Mouse (Mus musculus) forebrain, embryonic 12.5 days (tissue): ENCODE data around the gene Pms2. TPM values are rescaled to one million over a fixed set of nuclear protein-coding genes. Genes with fewer than 3 reads are reported as not detected.

Experiments
- ATAC-seq: fragments of 200-750 bp; cut with Nextera tagmentation; 2 replicates; pipeline ENCODE4 v1.8.0; 2017; ENCODE audit warnings: moderate TSS enrichment; ENCODE audit not compliant: low FRiP score
- H3K27ac ChIP-seq: fragments of 300-500 bp; sonication (generic); 2 replicates; pipeline ENCODE4 v1.5.1; 2016; ENCODE audit warnings: mild to moderate bottlenecking
- H3K27me3 ChIP-seq: fragments of 300-500 bp; sonication (generic); 2 replicates; pipeline ENCODE4 v1.6.1; 2016; ENCODE audit warnings: mild to moderate bottlenecking
- H3K36me3 ChIP-seq: fragments of 300-500 bp; sonication (generic); replicated peaks from 2 replicates; pipeline ENCODE4 v1.6.1; 2016; ENCODE audit warnings: mild to moderate bottlenecking
- H3K4me1 ChIP-seq: fragments of 300-500 bp; sonication (generic); 2 replicates; pipeline ENCODE4 v1.6.1; 2016
- H3K4me2 ChIP-seq: fragments of 300-500 bp; sonication (generic); 2 replicates; pipeline ENCODE4 v1.6.1; 2016; ENCODE audit warnings: mild to moderate bottlenecking, moderate library complexity
- H3K4me3 ChIP-seq: fragments of 300-500 bp; sonication (generic); replicated peaks from 2 replicates; pipeline ENCODE4 v1.5.1; 2016; ENCODE audit warnings: mild to moderate bottlenecking
- H3K9ac ChIP-seq: fragments of 300-500 bp; sonication (generic); 2 replicates; pipeline ENCODE4 v1.6.1; 2016; ENCODE audit warnings: mild to moderate bottlenecking
- H3K9me3 ChIP-seq: fragments of 300-500 bp; sonication (generic); 2 replicates; pipeline ENCODE4 v1.6.1; 2016
- WGBS: fragments of 180-500 bp; shearing (Covaris S2); methylation state at CpG from one replicate; pipeline ENCODE4 v1.1.7; 2016; 5-methylcytosine and 5-hydroxymethylcytosine counted together
- polyA plus RNA-seq: library from polyadenylated mRNA; unstranded; fragments of >200 nt; fragmentation: Nextera tagmentation; extraction: Ambion mirVana; gene quantifications from 2 replicates; pipeline ENCODE4 v1.2.1, GENCODE M21; 2016

The Pms2 gene
- polyA plus RNA-seq: 35.2 and 38.5 TPM in 2 replicates

DNA sequence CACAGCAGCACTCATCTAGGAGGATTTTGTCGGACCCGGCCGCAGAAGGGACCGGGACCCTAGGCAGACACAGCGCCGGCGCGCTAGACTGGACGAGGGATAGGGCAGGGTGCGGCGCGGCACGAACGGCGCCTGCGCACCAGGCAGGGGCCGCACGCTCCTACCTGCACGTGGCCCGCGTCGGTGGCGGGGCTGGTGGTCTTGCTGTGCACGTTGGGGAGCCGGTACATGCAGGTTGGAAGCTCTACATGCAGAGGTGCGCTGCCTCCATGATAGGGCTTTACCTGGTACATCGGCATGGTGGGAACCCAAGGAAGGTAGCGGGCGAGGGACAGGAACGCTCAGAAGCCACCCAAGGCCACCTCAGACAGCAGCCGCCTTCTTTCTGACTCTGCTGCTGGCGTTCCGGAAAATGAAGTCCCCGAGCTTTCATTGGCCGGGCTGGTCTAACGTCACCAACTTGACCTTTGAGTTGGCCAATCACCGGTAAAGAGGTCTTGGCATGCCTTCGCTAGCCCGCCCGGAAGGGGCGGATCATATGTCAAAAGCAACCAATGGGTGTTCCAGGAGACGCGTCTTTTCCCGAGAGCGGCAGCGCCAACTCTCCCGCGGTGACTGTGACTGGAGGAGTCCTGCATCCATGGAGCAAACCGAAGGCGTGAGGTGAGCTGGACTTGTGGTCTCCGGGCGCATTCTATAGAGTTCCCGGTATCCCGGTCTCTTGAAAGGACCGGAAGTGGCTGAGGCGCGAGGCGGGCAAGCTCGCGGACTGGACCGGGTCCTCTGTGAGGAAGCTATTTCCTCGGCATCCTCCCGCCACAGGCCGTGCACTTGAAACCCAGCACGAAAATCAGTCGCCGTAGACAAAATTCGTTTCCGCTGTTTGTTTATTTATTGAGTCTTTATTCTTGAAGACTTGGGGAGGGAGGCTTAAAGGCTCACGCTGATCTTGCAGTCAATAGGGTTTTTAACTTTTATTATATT, at the start of gene Pms2, which contains the start of gene Aimp2:
TSS of gene Pms2 (plus strand) at position 548 of the 984 bp plus-strand sequence.
TSS of gene Aimp2 (minus strand) at position 431 of the 984 bp plus-strand sequence.
- Histone ChIP-seq H3K4me1 (peaks cover 25% of the 10 kb centered on the region), H3K9me3 (no peaks in the 10 kb centered on the region), H3K27me3 (no peaks in the 10 kb centered on the region), H3K9ac (peak within 1 kb of the TSS; percentile 62), H3K27ac (peak within 1 kb of the TSS; percentile 79), H3K4me3 (peak within 1 kb of the TSS; percentile 69), H3K36me3 (peaks cover 21% of the 10 kb centered on the region), H3K4me2 (peak within 1 kb of the TSS; percentile 69)
- peak; percentile 99 for ATAC-seq
- under 1% methylated on average over 70 of the region's 70 CpGs for WGBS

DNA sequence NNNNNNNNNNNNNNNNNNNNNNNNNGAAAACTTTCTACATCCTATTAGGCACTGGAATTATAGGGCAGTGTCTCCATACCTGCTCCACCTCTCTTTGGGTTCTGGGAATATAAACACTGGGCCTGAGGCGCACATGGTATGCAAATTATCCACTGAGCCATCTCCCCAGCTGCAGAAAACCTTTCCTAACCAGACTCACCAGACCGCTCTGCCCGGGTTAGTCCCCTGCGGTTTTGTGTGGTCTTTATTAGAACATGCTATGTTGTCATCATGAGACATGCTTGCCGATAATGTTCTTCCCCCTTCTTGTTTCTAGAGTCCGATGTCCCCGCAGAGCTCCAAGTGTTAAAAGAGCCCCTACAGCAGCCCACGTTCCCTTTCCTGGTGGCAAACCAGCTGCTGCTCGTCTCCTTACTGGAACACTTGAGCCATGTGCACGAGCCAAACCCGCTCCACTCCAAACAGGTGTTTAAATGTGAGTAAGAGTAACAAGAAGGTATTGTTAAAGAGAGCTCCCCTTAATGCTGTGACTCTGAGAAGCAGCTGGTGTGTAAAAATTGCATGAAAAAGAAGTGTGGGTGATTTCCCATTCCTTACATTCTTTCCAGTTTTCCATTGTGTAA, 38.1 kb upstream of the Pms2 start:
- Histone ChIP-seq H3K36me3 (peaks cover 48% of the 10 kb centered on the region), H3K9me3 (no peaks in the 10 kb centered on the region), H3K27ac (no peak overlapping the region), H3K27me3 (no peaks in the 10 kb centered on the region), H3K4me2 (no peak overlapping the region), H3K4me1 (no peaks in the 10 kb centered on the region), H3K4me3 (no peak overlapping the region), H3K9ac (no peak overlapping the region)
- no peak for ATAC-seq
- WGBS: 90% methylated on average over 11 of the region's 11 CpGs

DNA sequence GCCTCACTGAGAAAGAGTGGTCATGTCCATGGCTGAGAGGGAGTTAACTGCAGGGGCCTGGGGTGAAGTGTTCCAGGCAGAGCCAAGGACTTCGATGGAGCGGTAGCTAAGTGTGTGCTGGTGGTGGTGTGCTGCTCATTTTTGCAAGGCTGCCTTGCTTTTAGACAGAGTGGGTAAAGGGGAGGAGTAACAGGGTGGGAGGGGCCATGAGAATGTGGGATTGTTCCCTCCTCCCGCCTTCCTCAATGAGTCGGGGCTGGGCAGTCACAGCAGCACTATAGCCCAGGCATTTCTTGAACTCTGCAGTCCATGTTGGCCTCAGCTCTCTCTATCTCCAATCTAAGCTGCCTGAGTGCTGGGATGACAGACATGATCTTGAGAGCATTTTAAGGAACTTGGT, 35.2 kb upstream of the Pms2 start:
- Histone ChIP-seq H3K9me3 (no peaks in the 10 kb centered on the region), H3K9ac (no peak overlapping the region), H3K4me3 (no peak overlapping the region), H3K27ac (no peak overlapping the region), H3K36me3 (peaks cover 68% of the 10 kb centered on the region), H3K4me2 (no peak overlapping the region), H3K27me3 (no peaks in the 10 kb centered on the region), H3K4me1 (no peaks in the 10 kb centered on the region)
- 70% methylated on average over 4 of the region's 4 CpGs for WGBS
- no peak for ATAC-seq

DNA sequence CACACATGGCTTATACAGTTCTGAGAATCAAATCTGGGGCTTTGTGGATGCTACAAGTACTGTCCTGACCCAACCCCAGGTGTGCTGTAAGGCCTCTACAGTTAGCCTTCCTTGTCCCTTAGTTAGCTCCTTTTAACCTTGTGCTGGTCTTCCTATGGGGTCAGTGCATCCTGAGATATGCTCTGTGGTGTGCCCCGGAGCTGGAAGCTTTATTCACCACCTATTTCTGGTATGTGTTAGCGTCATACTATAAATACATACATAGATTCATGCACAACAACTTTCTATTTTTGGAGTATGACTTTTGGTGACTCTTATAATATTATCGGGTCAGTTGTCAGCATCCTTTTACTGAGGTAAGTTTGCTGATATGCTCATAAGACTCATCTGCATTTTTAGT, 24.5 kb upstream of the Pms2 start:
- H3K36me3 ChIP-seq: peaks cover 92% of the 10 kb centered on the region
- H3K4me1 ChIP-seq: no peaks in the 10 kb centered on the region
- no peak for ATAC-seq

DNA sequence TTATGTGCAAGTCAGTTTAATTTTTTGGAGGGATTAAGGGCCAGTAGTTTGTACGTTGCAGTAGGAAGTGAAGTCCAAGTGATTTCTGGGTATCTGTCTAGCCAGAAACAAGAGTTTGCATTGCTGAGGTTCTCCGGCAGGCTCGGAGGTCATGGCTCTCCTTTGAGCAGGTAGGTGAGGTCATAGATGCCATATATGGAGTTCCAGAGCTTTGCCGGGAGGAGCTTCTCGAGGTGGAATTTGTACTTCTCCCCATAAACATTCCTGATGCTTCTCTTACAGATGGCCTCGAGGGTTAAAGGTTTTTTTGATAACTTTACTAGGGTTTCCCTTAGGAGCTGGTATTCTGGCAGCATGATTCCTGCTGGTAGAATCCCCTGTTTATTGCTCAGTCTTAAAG, 19.0 kb upstream of the Pms2 start:
- no peak overlapping the region for H3K4me2 ChIP-seq
- no peaks in the 10 kb centered on the region for H3K4me1 ChIP-seq
- H3K9ac ChIP-seq: no peak overlapping the region
- H3K27ac ChIP-seq: no peak overlapping the region
- no peak for ATAC-seq
- H3K4me3 ChIP-seq: no peak overlapping the region
- H3K36me3 ChIP-seq: peaks cover 64% of the 10 kb centered on the region
- peaks cover 4% of the 10 kb centered on the region; the same call in 1 of the 2 replicates for H3K9me3 ChIP-seq
- H3K27me3 ChIP-seq: no peaks in the 10 kb centered on the region
- WGBS: 93% methylated on average over 6 of the region's 6 CpGs

More for the DNA sequence above, 24.5 kb upstream of the Pms2 start:
- H3K27me3 ChIP-seq: no peaks in the 10 kb centered on the region
- H3K9me3 ChIP-seq: peaks cover 5% of the 10 kb centered on the region; the same call in 1 of the 2 replicates
- no peak overlapping the region for H3K9ac ChIP-seq
- no peak overlapping the region for H3K4me2 ChIP-seq
- H3K4me3 ChIP-seq: no peak overlapping the region
- 95% methylated on average over 3 of the region's 3 CpGs for WGBS
- no peak overlapping the region for H3K27ac ChIP-seq

DNA sequence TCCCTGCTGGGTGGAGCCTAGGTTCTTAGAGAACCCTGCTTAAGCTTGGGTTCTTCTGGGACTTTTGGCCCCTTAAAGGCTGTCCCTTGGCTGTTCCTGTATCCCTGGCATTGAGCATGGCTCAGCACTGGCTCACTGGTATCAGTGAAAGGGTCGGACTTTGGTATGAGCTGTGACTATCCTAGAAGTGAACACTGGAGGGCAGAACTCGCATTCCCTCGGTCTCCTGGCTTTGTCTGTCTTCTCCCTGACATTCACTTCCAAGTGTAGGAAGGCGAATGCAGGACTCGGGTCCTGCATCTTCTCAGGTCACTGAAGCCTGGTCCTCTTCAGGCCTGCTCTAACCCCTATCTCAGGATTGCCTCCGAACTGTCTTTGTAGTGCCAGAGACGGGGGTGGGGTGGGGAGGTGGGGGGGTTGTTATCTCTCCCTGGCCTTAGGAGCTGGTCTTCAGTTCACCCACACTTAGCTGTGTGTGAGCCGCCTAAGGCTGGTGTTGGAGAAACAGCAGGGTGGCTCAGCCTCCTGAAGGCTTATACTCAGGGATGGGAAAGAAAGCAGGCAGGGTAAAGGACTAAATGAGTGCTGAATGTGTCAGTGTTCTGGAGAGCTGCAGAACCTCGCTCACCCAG, 17.4 kb upstream of the Pms2 start:
- Histone ChIP-seq H3K4me2 (no peak overlapping the region), H3K36me3 (peaks cover 64% of the 10 kb centered on the region), H3K4me1 (no peaks in the 10 kb centered on the region), H3K27ac (no peak overlapping the region), H3K9ac (no peak overlapping the region), H3K9me3 (no peaks in the 10 kb centered on the region), H3K27me3 (no peaks in the 10 kb centered on the region), H3K4me3 (no peak overlapping the region)
- no peak for ATAC-seq
- WGBS: 76% methylated on average over 9 of the region's 9 CpGs

DNA sequence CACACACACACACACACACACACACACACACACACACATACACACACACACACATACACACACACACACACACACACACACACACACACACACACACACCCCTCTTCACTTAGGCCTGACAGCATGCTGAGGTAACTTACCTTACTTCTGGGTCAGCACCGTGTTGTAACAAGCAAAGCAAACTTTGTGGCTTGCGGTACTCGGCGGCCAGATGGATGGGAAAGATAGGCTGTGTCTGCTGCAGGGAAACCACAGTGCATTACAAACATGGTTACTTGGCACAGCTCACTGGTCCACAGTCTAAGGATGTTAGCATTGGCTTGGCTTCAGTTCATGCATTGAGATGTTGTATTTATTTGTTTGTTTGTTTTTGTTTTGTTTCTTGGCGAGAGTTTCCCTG, 16.4 kb upstream of the Pms2 start:
- Histone ChIP-seq H3K9ac (no peak overlapping the region), H3K4me1 (no peaks in the 10 kb centered on the region), H3K9me3 (no peaks in the 10 kb centered on the region), H3K4me2 (no peak overlapping the region), H3K4me3 (no peak overlapping the region), H3K27me3 (no peaks in the 10 kb centered on the region), H3K36me3 (peaks cover 65% of the 10 kb centered on the region), H3K27ac (no peak overlapping the region)
- ATAC-seq: no peak
- 82% methylated on average over 5 of the region's 5 CpGs for WGBS

DNA sequence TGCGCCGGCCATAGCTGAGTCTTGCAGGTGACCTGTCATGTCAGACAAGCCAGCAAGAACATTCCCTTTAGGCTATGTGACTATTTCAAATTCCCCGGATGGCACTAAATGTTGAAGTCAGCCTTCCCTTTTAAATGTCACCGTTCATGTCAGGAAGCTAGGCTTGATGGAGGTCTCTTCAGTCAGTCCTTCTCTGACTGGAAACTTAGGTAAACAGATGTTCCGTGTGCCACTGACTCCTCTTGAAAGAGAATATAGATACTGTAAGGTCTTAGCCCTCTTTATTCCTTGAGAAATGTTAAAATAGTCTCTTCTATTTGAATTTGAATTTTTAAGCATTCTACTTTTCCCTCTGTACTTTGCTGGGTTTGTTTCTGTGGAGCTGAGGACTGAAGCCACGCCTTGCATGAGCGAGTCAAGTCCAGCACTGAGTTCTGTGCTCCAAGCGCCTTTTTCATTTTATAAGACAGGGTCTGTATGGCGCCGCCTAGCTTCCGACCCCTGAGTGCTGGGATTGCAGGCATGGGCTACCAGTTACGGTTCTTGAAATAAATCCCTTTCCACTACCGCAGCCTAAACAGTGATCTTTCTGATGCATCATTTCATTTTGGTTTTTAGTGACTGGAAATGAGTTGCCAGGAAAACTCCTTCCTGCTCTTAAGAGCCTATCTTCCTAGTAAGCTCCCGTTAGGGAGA, 12.0 kb upstream of the Pms2 start, which contains the start of gene Ankrd61:
TSS of gene Ankrd61 (minus strand) at position 51 of the 696 bp plus-strand sequence.
- Histone ChIP-seq H3K27ac (no peak within 1 kb of the TSS), H3K9me3 (no peaks in the 10 kb centered on the region), H3K36me3 (peaks cover 71% of the 10 kb centered on the region), H3K9ac (no peak within 1 kb of the TSS), H3K4me1 (no peaks in the 10 kb centered on the region), H3K4me2 (no peak within 1 kb of the TSS), H3K27me3 (no peaks in the 10 kb centered on the region), H3K4me3 (no peak within 1 kb of the TSS)
- ATAC-seq: no peak
- WGBS: 90% methylated on average over 14 of the region's 14 CpGs

DNA sequence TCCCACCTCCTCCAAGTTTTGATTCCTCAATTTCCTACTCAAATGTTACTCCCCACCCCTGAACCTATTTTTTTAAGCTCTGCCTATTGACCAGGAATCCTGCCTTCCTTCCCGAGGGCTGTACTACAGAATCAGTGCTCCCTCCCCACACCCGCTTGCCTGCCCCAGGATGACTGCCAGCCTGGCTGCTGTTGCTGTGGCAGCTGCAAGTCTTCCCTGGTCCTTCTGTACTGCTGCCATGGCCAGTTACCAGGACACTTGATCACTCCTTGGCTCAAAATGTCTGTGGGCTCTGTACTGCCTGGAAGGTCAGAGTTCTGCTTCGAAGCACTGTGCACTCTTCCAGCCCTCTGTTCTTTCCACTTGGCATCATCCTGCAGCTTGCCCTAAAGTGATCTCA, 7.7 kb upstream of the Pms2 start:
- H3K4me3 ChIP-seq: no peak overlapping the region
- no peak for ATAC-seq
- no peak overlapping the region for H3K9ac ChIP-seq
- no peak overlapping the region for H3K4me2 ChIP-seq
- no peaks in the 10 kb centered on the region for H3K9me3 ChIP-seq
- no peaks in the 10 kb centered on the region for H3K4me1 ChIP-seq
- H3K27me3 ChIP-seq: no peaks in the 10 kb centered on the region
- H3K27ac ChIP-seq: no peak overlapping the region
- peaks cover 90% of the 10 kb centered on the region for H3K36me3 ChIP-seq
- WGBS: 91% methylated on average over 3 of the region's 3 CpGs

DNA sequence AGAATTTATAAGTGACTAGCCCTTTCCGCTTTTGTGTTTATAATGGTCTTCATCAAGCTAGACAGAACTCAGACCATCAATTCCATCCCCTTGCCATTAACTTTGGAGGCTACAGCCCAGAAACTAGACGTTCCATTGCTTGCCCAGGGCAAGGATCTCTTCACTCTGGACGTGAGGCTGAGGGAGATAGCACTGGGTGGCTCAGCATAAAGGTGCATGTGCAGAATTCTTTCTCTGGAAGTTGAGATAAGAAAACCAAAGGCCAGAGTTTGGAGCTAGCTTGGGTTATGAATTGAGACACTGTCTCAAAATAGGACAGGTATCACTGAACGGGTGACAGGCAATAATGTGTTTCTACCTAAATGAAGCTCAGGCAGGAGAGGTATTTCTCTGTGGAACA, 6.0 kb upstream of the Pms2 start:
- Histone ChIP-seq H3K27ac (no peak overlapping the region), H3K4me1 (peaks cover 12% of the 10 kb centered on the region), H3K9me3 (no peaks in the 10 kb centered on the region), H3K27me3 (no peaks in the 10 kb centered on the region), H3K9ac (no peak overlapping the region), H3K4me2 (no peak overlapping the region), H3K4me3 (no peak overlapping the region), H3K36me3 (peaks cover 73% of the 10 kb centered on the region)
- ATAC-seq: no peak
- WGBS: 90% methylated on average over 4 of the region's 4 CpGs

DNA sequence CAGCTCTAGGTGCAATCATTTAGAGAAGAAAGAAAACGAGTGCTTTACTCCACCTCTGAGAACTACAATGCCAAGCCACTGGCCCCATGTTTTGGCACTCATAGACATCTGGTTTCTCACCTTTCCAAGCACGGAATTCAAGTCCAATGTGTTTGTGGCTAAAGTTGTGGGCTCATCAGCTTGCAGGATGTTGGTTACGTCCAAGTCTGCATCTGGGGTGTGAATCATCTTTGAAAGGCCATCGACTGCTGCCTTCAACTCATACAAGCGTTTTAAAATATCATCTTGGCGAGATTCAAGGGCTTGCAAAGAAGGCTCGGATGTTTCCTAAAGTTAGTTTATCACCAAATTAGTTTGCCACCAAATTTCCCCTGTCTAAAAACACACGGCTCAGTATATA, 3.3 kb upstream of the Pms2 start:
- H3K4me1 ChIP-seq: peaks cover 25% of the 10 kb centered on the region
- H3K27me3 ChIP-seq: no peaks in the 10 kb centered on the region
- 91% methylated on average over 8 of the region's 8 CpGs for WGBS
- H3K36me3 ChIP-seq: peaks cover 49% of the 10 kb centered on the region
- H3K27ac ChIP-seq: no peak overlapping the region
- no peak for ATAC-seq
- H3K4me2 ChIP-seq: no peak overlapping the region
- H3K9me3 ChIP-seq: no peaks in the 10 kb centered on the region
- no peak overlapping the region for H3K9ac ChIP-seq
- H3K4me3 ChIP-seq: no peak overlapping the region

DNA sequence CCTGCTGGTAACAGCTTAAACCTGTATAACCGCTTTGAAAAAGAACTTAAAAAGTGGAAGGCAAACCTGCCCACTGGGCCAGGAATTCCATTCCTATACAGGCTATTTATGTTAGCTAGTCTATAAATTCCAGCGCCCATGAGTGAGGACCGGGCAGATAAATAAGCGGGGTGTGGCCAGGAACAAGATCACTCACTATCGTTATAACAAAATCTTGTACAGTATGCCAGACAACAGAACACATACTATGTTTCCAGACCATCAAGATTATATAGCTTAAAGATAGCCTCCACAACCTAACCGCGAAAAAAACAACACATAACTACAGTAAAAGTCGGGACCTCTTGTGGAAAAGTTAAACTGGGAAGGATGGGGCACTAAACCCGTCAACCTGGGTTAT, 838 bp upstream of the Pms2 start:
- Histone ChIP-seq H3K9me3 (no peaks in the 10 kb centered on the region), H3K9ac (peak overlapping the region; percentile 46), H3K4me2 (peak overlapping the region; percentile 69), H3K27ac (peak overlapping the region; percentile 79; the same call in 1 of the 2 replicates), H3K4me1 (peaks cover 25% of the 10 kb centered on the region), H3K4me3 (peak overlapping the region; percentile 69), H3K36me3 (peaks cover 24% of the 10 kb centered on the region), H3K27me3 (no peaks in the 10 kb centered on the region)
- ATAC-seq: no peak
- 1% methylated on average over 9 of the region's 9 CpGs for WGBS
